In genomic region chr9:56876784-56877183, GRCm38 (mm10) we compare ENCODE assay signal across 8 mouse cellular contexts. TPM values are rescaled to one million over a fixed set of nuclear protein-coding genes. Genes with fewer than 3 reads are reported as not detected.
DNase-seq lines count a peak whose midpoint lies in the region; ATAC-seq lines count a peak whose summit lies in the region.

No protein-coding gene starts in this region.

- peak overlapping the region; percentile 35; the same call in 1 of the 2 replicates for H3K27ac ChIP-seq in hindbrain, embryonic 13.5 days

- no peak overlapping the region for H3K9ac ChIP-seq in hindbrain, embryonic 13.5 days

- H3K36me3 ChIP-seq in hindbrain, embryonic 13.5 days, result no peaks in the 10 kb centered on the region

- H3K4me1 ChIP-seq in hindbrain, embryonic 13.5 days (replicated peaks), result peaks cover 13% of the 10 kb centered on the region

- no peaks in the 10 kb centered on the region for H3K27me3 ChIP-seq in hindbrain, embryonic 13.5 days

- no peaks in the 10 kb centered on the region for H3K9me3 ChIP-seq in hindbrain, embryonic 13.5 days

- no peak for ATAC-seq in hindbrain, embryonic 13.5 days (ENCODE audit: low FRiP score)

- H3K4me3 ChIP-seq in hindbrain, embryonic 13.5 days, result no peak overlapping the region

- WGBS in hindbrain, embryonic 13.5 days, result 47% methylated on average over 9 of the region's 9 CpGs

- no peak overlapping the region for H3K4me2 ChIP-seq in hindbrain, embryonic 13.5 days

- DNase-seq in layer of hippocampus, postnatal 10 days (ENCODE audit: low spot score in 2 of 2), result peak; percentile 51 to 62
- no peak for DNase-seq in layer of hippocampus, postnatal 14 days (ENCODE audit: low spot score in 2 of 2)
- peak; percentile 75 for DNase-seq in brain, adult 2 months (ENCODE audit: low read depth, low spot score)
- peak; percentile 45 for DNase-seq in lung, postnatal 14 days
- no peak for DNase-seq in spleen, postnatal 36 days (ENCODE audit: low spot score in 2 of 2)
- DNase-seq in yolk sac, embryonic 10.5 days (ENCODE audit: low spot score), result no peak
- no peak for DNase-seq in adrenal gland, adult 18-20 months (ENCODE audit: low spot score in 2 of 2)

RNA-seq across cellular contexts. Expression of gene Cspg4, which starts 12.0 kb away (rescaled TPM):
- total RNA-seq in layer of hippocampus, postnatal 10 days (2021), result 10 to 100 TPM; 37.0 to 37.5 TPM
- 10 to 100 TPM; 33.0 to 36.4 TPM for total RNA-seq in layer of hippocampus, postnatal 14 days (2021)
- polyA plus RNA-seq in hindbrain, embryonic 13.5 days (2015; fragmentation: Nextera tagmentation; extraction: Ambion mirVana), result 4.2 and 5.2 TPM in 2 replicates
- total RNA-seq in adrenal gland, adult 18-20 months (2021), result 10 to 100 TPM in 1 of 2 experiments, 1 to 10 TPM in 1; 7.3 to 19.1 TPM

RNA-seq across cellular contexts. Expression of gene Odf3l1, which starts 12.3 kb away (rescaled TPM):
- under 1 TPM in 1 of 2 experiments, not detected in 1; 0.34 TPM for total RNA-seq in layer of hippocampus, postnatal 10 days (2021)
- total RNA-seq in layer of hippocampus, postnatal 14 days (2021), result not detected
- 0.18 TPM in 1 of 2 replicates, not detected in the other for polyA plus RNA-seq in hindbrain, embryonic 13.5 days (2015; fragmentation: Nextera tagmentation; extraction: Ambion mirVana)
- total RNA-seq in adrenal gland, adult 18-20 months (2021), result 1 to 10 TPM in 1 of 2 experiments, under 1 TPM in 1; 0.66 to 6.0 TPM

RNA-seq across cellular contexts. Expression of gene Snx33, which starts 51.4 kb away (rescaled TPM):
- 1 to 10 TPM; 4.8 to 5.3 TPM for total RNA-seq in layer of hippocampus, postnatal 10 days (2021)
- 1 to 10 TPM; 6.3 to 7.0 TPM for total RNA-seq in layer of hippocampus, postnatal 14 days (2021)
- polyA plus RNA-seq in hindbrain, embryonic 13.5 days (2015; fragmentation: Nextera tagmentation; extraction: Ambion mirVana), result 2.9 and 3.7 TPM in 2 replicates
- 10 to 100 TPM; 20.9 to 25.6 TPM for total RNA-seq in adrenal gland, adult 18-20 months (2021)

Comparison
In these comparisons a context has a peak if more than half of its experiments do, and no peak if none do; other contexts are left out.
1. DNase-seq: peak in layer of hippocampus, postnatal 10 days (2 of 2), brain, adult 2 months (single experiment) and lung, postnatal 14 days (single experiment); none in layer of hippocampus, postnatal 14 days (0 of 2), spleen, postnatal 36 days (0 of 2), yolk sac, embryonic 10.5 days (single experiment) and adrenal gland, adult 18-20 months (0 of 2).